Mouse (Mus musculus) left cerebral cortex, postnatal 36 days (tissue): ENCODE measurements around the gene Man1a. TPM values are rescaled to one million over a fixed set of nuclear protein-coding genes. Genes with fewer than 3 reads are reported as not detected.

Experiments
- DNase-seq, 2 experiments: peaks; one replicate each; pipeline ENCODE4 v3.0.0; 2021 to 2022; ENCODE audit warnings: low spot score in 2 of 2, mixed read lengths in 1 of 2
- intact Hi-C: fragments of 180-260 bp; cut with DNase I; formaldehyde crosslinking; loops from one replicate; pipeline ENCODE4 v1.15.1; 2025
- total RNA-seq, 2 experiments: library from RNA; stranded (reverse); gene quantifications; 2 replicates each; pipeline ENCODE4 v1.2.3; 2021

Gene Man1a
- total RNA-seq: 10 to 100 TPM; 28.5 TPM

DNA sequence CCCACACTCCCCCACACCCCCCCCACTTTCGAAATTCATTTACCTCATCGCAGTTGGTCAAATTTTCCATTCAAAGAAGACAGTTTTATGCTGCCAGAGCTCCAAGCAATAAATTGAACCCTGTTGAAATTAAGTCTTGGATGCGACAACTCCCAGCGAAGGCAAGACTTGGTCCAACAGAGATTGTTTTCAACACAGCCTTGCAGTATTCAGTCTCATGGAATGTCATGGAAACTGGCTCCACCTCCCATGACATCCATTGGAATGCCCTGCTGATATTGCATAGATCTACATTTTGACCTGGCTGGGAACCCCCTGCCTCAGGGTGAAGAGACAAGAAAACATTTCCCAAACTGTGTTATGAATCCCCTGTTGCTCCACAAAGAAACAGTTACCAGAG is at the start of gene Man1a:
TSS of gene Man1a (minus strand) at position 190 of the 400 bp plus-strand sequence.
- DNase-seq: no peak
- intact Hi-C loops: loop anchor here (5.0 to 10.0 kb wide), 2 partner anchors 212 to 476 kb away; no protein-coding TSS in a partner anchor

DNA sequence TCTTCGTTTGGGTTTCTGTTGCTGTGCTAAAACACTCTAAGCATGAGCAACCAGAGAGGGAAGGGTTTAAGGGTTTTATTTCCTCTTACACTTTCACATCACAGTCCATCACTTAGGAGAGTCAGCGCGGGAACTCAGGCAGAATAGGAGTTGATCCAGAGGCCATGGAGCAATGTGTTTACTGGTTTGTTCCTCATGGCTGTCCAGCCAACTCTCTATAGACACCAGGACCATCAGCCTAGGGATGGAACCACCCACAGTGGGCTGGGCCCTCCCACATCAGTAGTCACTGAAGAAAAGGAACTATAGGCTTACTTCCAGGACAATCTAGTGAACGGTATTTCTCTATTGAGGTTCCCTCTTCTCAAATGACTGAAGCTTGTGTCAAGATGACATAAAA is 45.4 kb upstream of the Man1a start:
- intact Hi-C loops: no loop called here
- DNase-seq: no peak

DNA sequence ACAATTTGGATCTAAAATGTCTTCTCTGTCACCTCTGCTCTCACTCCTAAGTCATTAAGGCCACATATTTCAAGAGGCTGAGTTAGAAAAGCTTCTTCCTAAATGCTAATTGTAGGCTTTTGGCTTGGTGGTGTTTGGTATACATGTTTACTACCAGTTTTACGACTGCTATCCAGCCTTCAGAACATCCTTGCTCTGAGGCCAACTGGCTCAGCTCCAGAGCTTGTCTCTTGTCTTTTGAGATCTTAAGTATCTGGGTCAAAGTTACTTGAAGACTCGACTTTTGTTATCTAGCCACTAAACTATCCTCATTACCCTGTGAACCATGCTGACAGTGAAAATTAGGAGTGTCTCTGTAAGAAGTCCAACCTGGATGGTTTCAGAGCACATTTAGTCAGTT is 44.0 kb upstream of the Man1a start:
- intact Hi-C loops: no loop called here

DNA sequence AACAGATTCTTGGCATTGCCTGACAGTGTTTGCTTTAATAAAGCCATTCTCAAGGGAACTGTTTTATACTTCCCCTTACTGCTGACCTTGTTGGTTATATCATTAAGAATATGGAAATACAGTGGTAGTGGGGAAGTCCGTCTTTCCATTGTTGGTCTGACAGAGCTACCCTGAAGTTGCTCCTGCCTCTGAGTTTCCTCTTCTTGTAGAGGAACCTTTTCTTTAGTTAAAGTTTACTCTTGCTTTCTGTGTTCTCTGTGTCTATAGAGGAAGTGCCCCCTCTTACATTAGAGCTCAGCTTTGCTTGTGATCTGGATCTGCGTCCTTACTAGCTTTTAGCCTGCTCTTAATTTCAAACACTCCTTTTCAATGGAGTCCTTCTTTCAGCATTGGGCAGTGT is 42.9 kb upstream of the Man1a start:
- intact Hi-C loops: no loop called here
- no peak for DNase-seq

More for the DNA sequence above, 44.0 kb upstream of the Man1a start:
- DNase-seq: no peak

DNA sequence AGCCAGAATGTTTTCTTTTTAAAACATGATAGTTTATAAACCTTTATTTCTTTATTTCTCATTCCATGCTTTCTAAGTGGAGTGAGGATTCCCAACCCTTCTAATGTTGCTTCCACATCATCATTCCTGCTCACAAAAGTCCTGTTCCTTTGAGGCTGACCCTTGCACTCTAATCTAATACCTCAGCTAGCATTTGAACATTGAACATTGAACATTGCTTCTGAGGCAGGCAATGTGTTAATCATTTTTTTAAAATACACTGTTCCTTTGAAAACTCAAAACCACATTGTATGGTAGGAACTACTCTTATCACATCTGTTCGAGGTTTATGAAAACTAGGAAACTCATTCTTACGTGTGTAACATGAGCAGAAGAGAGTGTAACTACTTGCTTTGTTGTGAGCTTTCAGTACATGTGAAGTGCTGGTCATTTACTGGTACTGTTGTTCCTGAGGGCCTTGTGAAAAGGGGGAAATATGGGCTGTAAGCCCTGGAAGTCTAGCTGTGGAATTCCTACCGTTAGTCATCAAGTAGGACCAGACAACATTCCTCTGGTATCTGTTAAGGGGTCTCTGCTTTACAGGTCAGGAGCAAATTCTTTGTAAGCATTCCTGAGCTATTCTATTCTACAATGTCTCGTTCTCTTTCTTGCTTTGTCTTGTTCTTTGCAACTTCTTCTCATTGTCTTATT is 42.0 kb upstream of the Man1a start:
- intact Hi-C loops: no loop called here
- DNase-seq: no peak

DNA sequence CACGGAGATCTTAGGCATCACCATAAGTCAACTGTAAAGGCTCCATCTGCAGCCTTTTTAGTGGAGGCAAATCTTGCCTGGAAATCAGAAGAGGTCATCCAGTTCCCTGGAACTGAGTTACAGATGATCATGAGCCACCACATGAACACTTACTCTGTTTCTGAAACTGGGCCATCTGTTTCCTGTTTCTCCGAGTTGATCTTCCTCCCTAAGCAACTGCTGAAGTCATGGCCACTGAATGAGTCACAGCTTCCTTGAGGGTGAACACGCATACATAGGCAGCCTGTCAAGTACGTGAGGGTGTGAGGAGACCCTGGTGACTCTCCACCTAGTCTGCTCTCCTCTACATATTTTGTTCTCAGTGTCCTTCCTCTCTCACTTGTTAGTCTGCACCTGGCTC is 41.4 kb upstream of the Man1a start:
- DNase-seq: peak in 1 of 2 experiments; percentile 5
- intact Hi-C loops: no loop called here

DNA sequence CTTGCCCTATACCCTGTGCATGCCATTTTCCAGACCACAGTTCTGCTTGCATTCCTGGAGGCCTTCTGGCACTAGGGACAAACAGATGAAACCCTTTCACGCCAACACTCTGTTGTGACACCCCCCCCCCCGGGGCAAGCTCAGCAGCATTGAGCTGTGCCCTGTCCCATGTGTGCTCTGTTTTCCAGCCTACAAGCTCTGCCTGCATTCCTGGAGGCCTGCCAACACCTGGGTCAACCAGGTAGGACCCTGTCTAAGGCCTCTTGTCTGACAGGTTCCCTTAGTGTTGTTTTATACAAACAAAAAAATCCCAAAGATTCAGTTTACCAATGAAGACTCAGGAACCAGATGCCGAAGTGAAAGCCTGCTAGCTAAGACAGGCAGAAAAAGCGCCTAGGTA is 27.3 kb upstream of the Man1a start:
- DNase-seq: no peak
- intact Hi-C loops: no loop called here

DNA sequence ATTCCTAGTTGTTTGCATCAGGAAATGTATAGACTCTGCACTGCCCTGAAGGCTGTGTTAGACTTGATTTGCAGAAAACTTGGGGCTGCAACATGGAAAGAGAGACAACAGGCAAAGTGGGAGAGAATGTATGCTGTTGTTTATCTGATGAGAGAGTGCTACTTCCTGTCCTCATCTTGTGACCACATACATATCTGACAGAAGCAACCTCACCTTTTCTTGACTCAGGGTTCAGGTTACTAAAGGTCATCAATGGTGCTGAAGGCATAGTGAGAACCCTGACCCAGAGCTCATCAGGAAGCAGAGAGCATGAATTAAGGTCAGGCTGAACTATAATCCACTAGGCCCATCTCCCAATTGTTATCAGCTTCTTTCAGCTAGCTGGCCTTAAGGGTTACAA is 15.7 kb upstream of the Man1a start:
- intact Hi-C loops: no loop called here
- no peak for DNase-seq

DNA sequence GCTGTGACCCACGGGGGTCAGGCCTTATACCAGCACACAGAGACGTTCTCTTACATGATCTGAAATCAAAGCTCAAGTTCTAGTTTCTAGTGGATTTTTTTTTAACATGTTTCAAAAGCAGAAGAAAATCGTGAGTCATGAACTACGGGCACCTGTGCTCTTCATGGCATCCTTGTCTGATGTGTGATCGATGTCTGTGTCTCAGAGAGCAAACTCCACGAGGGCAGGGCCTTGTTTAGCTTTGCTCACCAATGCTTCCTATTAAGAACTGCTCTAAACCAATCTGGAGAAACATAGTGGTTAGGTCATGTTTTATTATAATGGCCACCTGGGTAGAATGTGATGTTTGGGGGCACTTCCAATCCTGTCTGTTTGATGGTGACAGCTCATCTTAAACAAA is 13.5 kb upstream of the Man1a start:
- intact Hi-C loops: no loop called here
- DNase-seq: no peak

DNA sequence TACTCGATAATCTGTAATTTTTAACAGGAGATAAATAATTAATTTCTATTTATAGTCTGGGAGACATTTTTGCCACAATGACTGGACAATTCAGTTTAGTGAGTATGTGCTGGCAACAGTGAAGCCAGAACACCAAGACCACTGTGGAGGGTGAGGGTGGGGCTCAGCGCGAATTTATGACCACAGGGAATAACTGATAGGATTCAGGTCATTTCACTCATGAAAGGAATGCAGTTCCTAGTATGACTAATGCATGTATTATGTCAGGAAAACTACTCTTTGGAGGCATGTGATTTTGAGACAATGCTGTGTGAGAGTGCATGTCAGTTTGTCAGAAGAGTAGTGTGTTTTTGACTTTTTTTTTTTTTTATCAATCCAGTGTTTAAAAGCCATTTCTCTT is 10.9 kb upstream of the Man1a start:
- DNase-seq: no peak
- intact Hi-C loops: no loop called here

DNA sequence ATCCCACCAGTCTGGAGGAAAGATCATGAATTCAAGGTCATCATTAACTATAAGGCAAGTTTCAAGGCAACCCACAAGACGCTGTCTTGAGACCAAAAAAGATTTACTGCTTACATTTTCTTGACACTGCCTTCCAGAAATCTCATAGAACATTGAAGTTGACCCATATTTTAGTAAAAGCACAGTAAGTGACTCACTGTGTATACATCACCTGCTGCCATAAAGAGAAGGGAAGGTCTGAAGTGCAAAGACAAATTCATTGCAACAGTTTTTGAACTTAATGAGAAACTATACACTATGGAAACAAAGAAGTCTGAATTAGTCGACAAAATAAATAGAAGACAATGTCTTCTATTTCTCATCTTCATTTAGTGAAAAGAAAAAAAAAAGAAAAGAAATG is 8.7 kb upstream of the Man1a start:
- intact Hi-C loops: no loop called here
- DNase-seq: no peak

DNA sequence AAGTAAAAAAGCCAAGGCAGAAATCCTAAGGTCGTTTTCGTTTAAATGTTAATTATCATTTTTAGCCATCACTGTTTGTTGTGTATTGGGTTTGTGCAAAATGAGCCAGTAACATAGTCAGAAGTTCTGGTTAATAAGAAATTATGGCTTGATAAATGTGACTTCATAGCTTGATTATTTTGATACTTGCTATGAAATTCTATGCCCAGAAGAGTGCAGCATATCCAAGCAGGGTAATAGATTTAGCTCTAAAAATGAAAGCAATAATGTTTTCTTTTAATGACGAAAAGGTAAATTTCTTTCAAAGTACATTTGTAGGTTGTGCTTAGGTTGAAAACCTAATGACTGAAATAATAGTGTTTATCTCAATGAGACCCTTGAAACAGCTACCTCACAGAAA is 596 bp upstream of the Man1a start:
- no peak for DNase-seq
- intact Hi-C loops: loop anchor here (5.0 to 10.0 kb wide), 2 partner anchors 212 to 475 kb away; no protein-coding TSS in a partner anchor

DNA sequence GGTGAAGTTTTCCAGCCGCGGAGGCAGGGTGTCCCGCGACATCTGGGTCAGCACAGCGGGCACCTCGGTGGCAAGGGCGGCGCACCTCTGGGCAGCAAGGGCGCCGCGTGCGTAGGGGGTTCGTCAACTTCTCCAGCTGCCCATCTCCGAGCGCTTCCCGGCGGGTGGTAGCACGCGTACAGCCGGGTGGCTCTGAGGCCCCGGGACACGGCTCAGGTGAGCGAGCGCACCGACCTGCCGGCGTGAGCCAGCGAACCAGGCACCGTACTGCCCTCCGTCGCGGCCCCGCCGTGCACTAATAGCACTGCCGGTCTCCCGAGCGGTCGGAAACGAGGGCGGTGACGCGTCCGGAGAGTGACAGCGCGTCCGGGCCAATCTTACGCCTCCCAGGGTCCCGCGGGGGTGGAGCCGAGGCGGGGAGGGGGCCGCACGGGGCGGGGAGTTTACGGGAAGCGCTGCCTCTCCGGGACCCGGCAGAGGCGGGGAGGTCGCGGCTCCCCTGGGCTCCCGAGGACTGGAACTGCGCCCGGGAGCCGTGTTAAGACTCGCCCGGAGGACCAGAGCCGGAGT is 883 bp downstream of the Man1a start:
- intact Hi-C loops: loop anchor here (5.0 to 10.0 kb wide), 2 partner anchors 211 to 477 kb away; no protein-coding TSS in a partner anchor
- DNase-seq: peak; percentile 89

DNA sequence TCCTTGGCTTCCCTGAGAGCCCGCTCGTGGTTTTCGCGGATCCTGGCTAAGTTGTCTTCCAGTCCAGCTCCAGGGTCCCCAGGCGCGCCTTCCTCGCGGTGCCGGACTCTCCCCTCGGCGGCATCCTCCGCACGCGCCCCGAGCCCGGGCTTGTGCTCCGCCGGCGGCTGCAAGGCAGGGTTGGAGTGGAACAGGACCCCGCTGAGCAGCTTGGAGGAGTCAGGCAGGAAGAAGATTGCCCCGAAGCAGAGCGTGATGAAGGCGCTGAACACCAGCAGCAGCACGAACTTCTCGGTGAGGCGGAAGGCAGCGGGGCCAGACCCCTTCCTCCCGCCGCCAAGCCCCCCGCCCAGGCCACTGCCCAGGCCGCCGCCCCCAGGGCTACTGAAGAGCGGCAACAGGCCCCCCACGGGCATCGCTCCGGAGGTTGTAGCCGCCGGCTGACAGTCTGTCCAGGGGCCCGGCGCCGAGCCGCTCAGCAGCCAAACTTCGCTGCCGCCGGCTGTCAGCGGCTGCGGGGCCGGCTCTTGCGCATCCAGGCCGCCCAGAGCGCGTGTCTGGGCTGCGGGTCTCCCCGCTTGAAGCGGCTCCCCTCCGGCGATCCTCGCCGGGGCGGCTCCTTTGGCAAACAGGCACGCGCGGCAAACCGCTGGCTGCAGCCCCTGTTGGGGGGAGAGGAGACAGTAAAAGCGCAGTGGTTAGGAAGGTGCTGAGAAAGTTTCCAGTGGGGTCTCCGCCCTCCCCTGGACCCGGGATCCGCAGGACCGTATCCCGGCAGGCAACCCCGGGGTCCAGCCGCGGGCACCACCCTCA is 1.6 kb downstream of the Man1a start:
- intact Hi-C loops: loop anchor here (5.0 to 10.0 kb wide), 2 partner anchors 210 to 477 kb away; no protein-coding TSS in a partner anchor
- DNase-seq: peak; percentile 45 to 48

DNA sequence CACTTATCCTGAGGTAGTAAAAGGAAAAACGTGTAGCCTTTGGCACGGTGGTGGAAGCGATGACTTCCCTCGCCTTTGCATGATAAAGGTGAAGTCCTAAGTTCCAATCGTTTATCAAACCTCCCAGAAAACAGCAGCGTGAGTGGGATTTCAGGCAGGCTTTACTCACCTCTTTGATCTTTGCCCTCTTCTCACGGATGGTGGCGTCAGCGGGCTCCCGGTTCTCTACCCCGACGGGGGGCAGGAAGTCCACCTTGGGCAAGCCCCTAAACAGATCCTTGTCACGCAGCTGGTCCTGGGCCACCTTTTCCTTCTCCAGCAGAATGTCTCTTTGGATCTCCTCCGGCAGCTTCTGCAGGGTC is 2.2 kb downstream of the Man1a start:
- intact Hi-C loops: loop anchor here (10.0 kb wide), 1 partner anchor 209 kb away; no protein-coding TSS in a partner anchor
- DNase-seq: no peak

DNA sequence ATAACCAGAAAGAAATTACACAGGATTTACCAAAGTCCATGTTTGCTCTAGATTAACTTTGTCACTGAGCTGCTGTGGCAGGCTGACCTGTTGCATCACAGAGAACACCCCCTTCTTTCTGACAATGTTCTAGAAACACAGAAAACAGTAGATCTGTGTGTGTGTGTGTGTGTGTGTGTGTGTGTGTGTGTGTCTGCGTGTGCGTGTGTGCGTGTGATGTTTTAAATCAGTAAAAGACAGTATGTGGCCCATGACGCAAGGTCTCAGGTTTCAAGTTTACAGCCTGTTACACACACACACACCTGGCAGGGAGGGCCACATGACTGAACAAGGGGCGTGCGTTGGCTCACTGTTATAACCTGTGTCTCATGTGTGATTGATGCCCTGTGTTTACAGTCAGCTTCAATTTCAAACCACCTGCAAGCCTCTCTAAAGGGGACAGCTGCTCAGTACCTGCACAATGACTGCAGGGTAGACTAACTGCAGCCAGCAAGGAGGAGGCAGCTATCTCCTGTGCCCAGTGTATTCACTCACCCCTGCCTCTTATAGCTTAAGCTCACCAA is 2.7 kb downstream of the Man1a start:
- DNase-seq: peak; percentile 7 to 16
- intact Hi-C loops: loop anchor here (10.0 kb wide), 1 partner anchor 209 kb away; no protein-coding TSS in a partner anchor

DNA sequence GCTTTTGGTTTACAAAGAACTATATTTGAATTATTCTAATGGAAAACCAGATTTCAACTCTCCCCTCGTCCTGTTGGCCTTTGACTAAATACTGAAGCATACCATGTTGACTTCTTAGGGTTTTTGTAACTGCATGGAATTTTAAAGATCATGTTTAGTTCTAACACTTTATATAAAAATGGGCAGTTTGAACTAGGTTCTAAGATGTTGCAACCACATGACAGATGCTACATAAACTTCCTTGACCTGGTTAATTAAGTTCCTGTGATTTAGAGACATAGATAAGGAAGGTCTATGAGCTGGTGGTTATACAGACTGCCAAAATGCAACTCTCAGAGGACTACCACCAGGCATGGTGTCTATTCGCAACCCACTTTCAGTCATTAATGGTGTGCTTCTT is 4.1 kb downstream of the Man1a start:
- DNase-seq: no peak
- intact Hi-C loops: loop anchor here (10.0 kb wide), 1 partner anchor 208 kb away; no protein-coding TSS in a partner anchor

DNA sequence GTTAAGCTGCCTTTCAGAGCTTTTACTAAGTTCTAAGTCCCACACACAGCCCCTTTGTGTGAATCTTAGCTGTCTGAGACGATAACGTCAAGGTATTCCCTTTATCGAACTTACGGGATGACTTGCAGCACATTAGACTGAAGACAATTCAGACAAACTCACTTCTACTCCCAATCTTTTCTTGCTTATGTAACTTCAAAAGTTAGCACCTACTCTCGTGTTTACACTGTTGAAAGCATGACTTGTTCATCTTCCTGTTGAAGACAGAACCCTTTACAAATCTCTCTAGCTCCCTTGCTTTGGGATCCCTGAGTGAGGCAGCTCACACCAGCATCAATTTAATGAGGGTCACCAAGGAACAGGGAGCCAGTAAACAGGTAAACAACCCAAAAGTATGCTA is 5.9 kb downstream of the Man1a start:
- intact Hi-C loops: loop anchor here (10.0 kb wide), 1 partner anchor 206 kb away; no protein-coding TSS in a partner anchor

DNA sequence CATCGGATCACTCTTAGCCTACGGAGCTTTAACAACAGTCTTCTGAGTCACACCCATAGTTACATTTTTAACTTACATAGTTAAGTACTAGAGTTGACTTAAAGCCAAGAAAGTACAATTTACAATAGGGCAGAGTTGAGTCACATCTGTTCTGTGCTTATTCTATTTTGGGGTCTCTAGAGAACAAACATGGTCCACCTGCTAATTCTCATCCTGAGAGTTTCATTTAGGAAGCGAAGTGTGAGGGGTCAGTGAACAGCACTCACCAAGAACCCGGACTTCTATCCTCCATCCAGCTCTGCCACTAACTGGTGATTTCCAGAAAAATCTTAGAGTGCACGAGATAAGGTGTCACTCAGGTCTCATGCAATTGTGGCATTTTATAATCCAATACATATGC is 7.0 kb downstream of the Man1a start:
- DNase-seq: no peak
- intact Hi-C loops: no loop called here

More for the DNA sequence above, 5.9 kb downstream of the Man1a start:
- no peak for DNase-seq

DNA sequence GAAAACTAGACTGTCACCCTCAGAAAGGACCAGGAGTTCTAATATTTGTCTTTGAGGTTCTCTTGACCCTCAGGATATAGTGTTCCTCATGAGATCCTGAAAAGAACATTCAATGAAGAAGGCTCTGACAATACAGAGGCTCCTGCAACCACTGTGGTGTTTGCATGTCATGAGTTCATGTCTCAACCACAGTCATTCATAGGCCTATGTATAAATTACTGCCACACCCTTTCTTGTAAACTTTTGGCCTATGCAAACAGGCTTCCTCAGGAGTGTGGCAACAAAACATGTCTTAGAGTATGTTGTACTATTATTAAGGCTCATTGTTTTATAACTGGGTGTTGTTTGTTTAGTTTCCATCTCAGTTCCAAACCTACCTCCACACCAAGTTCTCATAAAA is 9.7 kb downstream of the Man1a start:
- DNase-seq: no peak
- intact Hi-C loops: no loop called here
